Mouse (Mus musculus) bone marrow, adult 2 months (tissue): ENCODE results near the gene Ep400.

Experiments
- CTCF ChIP-seq: fragments of 200-500 bp; IDR thresholded peaks from 2 replicates; pipeline ENCODE4 v1.5.1; 2011; ENCODE audit warnings: low read length, control low read depth; ENCODE audit not compliant: control insufficient read depth, insufficient read depth
- POLR2A ChIP-seq: fragments of 200-500 bp; IDR thresholded peaks from 2 replicates; pipeline ENCODE4 v1.6.1; 2011; ENCODE audit warnings: low read depth, mild to moderate bottlenecking, control low read depth, low read length, borderline replicate concordance; ENCODE audit not compliant: control insufficient read depth

GRCm38 (mm10) chr5:110735606-110736005 is 34.9 kb downstream of the Ep400 start:
- TF ChIP-seq CTCF (no peak), POLR2A (no peak)
